Comparison of ENCODE assay signal across 8 mouse cellular contexts in the genomic region with DNA sequence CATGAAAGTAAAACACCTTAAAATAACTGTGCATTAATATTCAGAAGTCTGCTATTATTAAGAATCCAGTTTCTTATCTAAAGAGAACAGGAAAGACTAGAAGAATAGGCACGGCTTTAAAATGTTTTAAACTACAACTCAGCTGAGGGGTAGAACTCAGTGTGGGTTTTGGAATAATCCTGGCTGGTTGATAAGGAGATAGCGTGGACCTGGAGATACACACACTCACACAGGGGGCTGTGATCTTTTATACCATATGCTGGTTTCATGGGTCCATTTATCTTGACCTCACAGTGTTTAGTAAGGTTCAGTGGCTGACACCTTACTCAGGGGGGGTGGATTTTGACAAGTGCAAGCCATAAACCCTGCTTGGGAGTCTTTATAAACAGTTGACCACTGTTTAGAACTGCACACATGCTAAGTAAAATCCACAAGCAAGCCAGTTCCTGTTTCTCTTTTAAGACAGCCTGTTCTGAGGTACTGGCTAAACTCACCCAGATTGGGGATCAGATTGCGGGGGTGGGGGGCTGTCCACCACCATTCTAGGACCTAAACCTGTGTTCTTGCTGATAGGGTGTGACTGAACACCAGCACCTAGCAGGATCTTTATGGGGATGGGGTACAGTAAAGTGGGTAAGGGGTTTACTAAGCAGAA. TPM values are rescaled to one million over a fixed set of nuclear protein-coding genes. Genes with fewer than 3 reads are reported as not detected.
DNase-seq lines count a peak whose midpoint lies in the region; ATAC-seq and TF ChIP-seq lines count a peak whose summit lies in the region.

No protein-coding gene starts in this region.

- peaks cover 38% of the 10 kb centered on the region for H3K36me3 ChIP-seq in heart, embryonic 14.5 days (ENCODE audit: control insufficient read depth, insufficient read depth, low read length)
- H3K36me3 ChIP-seq in G1E (replicated peaks) = peaks cover 42% of the 10 kb centered on the region
- H3K36me3 ChIP-seq in hindbrain, embryonic 13.5 days = peaks cover 21% of the 10 kb centered on the region
- H3K36me3 ChIP-seq in midbrain, embryonic 12.5 days = peaks cover 11% of the 10 kb centered on the region; the same call in 1 of the 2 replicates

- WGBS in heart, embryonic 14.5 days = 37% methylated on average over 3 of the region's 3 CpGs
- 54% methylated on average over 3 of the region's 3 CpGs for WGBS in hindbrain, embryonic 13.5 days
- 59% methylated on average over 3 of the region's 3 CpGs for WGBS in midbrain, embryonic 12.5 days

- intact Hi-C loops in heart, postnatal 10 days (cut with DNase I) = loop anchor here (2.0 to 5.0 kb wide), 2 partner anchors 65 to 172 kb away; partner anchors contain the start of gene Tmem82

- no peak for DNase-seq in heart, postnatal 10 days
- DNase-seq in G1E (ENCODE audit: low spot score) = no peak
- no peak for DNase-seq in ovary, postnatal 36 days (ENCODE audit: low spot score)
- DNase-seq in ovary, postnatal 14 days (ENCODE audit: low spot score) = no peak
- no peak for DNase-seq in left cerebral cortex, adult 8-10 months (ENCODE audit: low spot score in 2 of 2)

- TF ChIP-seq CTCF in G1E (IDR thresholded peaks at IDR 0.05; ENCODE audit: low read depth, low read length) = no peak

- peak overlapping the region; percentile 46 to 78; a peak in 2 of 4 replicates for H3K27ac ChIP-seq in heart, embryonic 14.5 days (replicated peaks in 1 of 2; ENCODE audit: control insufficient read depth in 1 of 2, insufficient read depth in 1 of 2, low read depth in 2 of 2, low read length in 2 of 2)
- H3K27ac ChIP-seq in hindbrain, embryonic 13.5 days = peak overlapping the region; percentile 89
- no peak overlapping the region for H3K27ac ChIP-seq in midbrain, embryonic 12.5 days (replicated peaks)

- H3K9me3 ChIP-seq in heart, embryonic 14.5 days (ENCODE audit: control insufficient read depth, low read length) = no peaks in the 10 kb centered on the region
- H3K9me3 ChIP-seq in G1E (replicated peaks) = no peaks in the 10 kb centered on the region
- H3K9me3 ChIP-seq in hindbrain, embryonic 13.5 days = no peaks in the 10 kb centered on the region
- no peaks in the 10 kb centered on the region for H3K9me3 ChIP-seq in midbrain, embryonic 12.5 days

- H3K9ac ChIP-seq in heart, embryonic 14.5 days (ENCODE audit: low read length) = peak overlapping the region; percentile 95
- H3K9ac ChIP-seq in hindbrain, embryonic 13.5 days = peak overlapping the region; percentile 95
- peak overlapping the region; percentile 97 for H3K9ac ChIP-seq in midbrain, embryonic 12.5 days (replicated peaks)

- no peaks in the 10 kb centered on the region for H3K27me3 ChIP-seq in heart, embryonic 14.5 days (ENCODE audit: control insufficient read depth, insufficient read depth, low read length)
- H3K27me3 ChIP-seq in G1E (ENCODE audit: insufficient read depth, low read length) = no peaks in the 10 kb centered on the region
- H3K27me3 ChIP-seq in hindbrain, embryonic 13.5 days = no peaks in the 10 kb centered on the region
- no peaks in the 10 kb centered on the region for H3K27me3 ChIP-seq in midbrain, embryonic 12.5 days

- peak overlapping the region; percentile 80 to 98 for H3K4me3 ChIP-seq in heart, embryonic 14.5 days (ENCODE audit: control insufficient read depth in 1 of 2, insufficient read depth in 1 of 2, low read depth in 1 of 2, low read length in 2 of 2)
- H3K4me3 ChIP-seq in G1E (ENCODE audit: low read depth, low read length) = peak overlapping the region; percentile 88
- peak overlapping the region; percentile 94 for H3K4me3 ChIP-seq in hindbrain, embryonic 13.5 days
- H3K4me3 ChIP-seq in midbrain, embryonic 12.5 days = peak overlapping the region; percentile 93

- no peak for ATAC-seq in heart, embryonic 14.5 days (ENCODE audit: insufficient number of reproducible peaks, insufficient read depth, low FRiP score, low read depth)
- 0 out of 2 replicates have a peak, but pooled peaks have one; percentile 1 for ATAC-seq in G1E (ENCODE audit: extremely low read depth, insufficient number of reproducible peaks, low FRiP score, poor library complexity, severe bottlenecking)
- ATAC-seq in hindbrain, embryonic 13.5 days (ENCODE audit: low FRiP score) = no peak
- ATAC-seq in midbrain, embryonic 12.5 days (ENCODE audit: low FRiP score, low read depth) = no peak

- peak overlapping the region; percentile 76 for H3K4me2 ChIP-seq in heart, embryonic 14.5 days (ENCODE audit: low read length)
- peak overlapping the region; percentile 85 for H3K4me2 ChIP-seq in hindbrain, embryonic 13.5 days
- peak overlapping the region; percentile 85 for H3K4me2 ChIP-seq in midbrain, embryonic 12.5 days (replicated peaks)

- peaks cover 6 to 12% of the 10 kb centered on the region in 2 experiments for H3K4me1 ChIP-seq in heart, embryonic 14.5 days (ENCODE audit: control insufficient read depth in 2 of 2, insufficient read depth in 2 of 2, low read length in 2 of 2)
- peaks cover 42% of the 10 kb centered on the region for H3K4me1 ChIP-seq in G1E (ENCODE audit: insufficient read depth, low read depth, low read length)
- peaks cover 20% of the 10 kb centered on the region for H3K4me1 ChIP-seq in hindbrain, embryonic 13.5 days (replicated peaks)
- H3K4me1 ChIP-seq in midbrain, embryonic 12.5 days = peaks cover 11% of the 10 kb centered on the region

RNA-seq across cellular contexts. Expression of gene Dnajc16, which starts 1.0 kb away (rescaled TPM):
- polyA plus RNA-seq in heart, embryonic 14.5 days (2014; fragmentation: Nextera tagmentation; extraction: Ambion mirVana) = 3.6 and 4.4 TPM in 2 replicates
- total RNA-seq in heart, postnatal 10 days (2021) = 10 to 100 TPM; 17.6 to 18.0 TPM
- total RNA-seq in G1E (2014; fragmentation: Nextera tagmentation) (9.9 and 12.1 TPM in 2 replicates), G1E (2017) (10.6 and 11.9 TPM in 2 replicates)
- 2.7 and 2.9 TPM in 2 replicates for polyA plus RNA-seq in G1E (2012)
- 6.5 and 6.6 TPM in 2 replicates for polyA plus RNA-seq in hindbrain, embryonic 13.5 days (2015; fragmentation: Nextera tagmentation; extraction: Ambion mirVana)
- 6.7 and 6.8 TPM in 2 replicates for polyA plus RNA-seq in midbrain, embryonic 12.5 days (2016; fragmentation: Nextera tagmentation; extraction: Ambion mirVana)
- 10 to 100 TPM; 42.6 to 43.8 (median 42.8) TPM for total RNA-seq in left cerebral cortex, adult 8-10 months (2022)

RNA-seq across cellular contexts. Expression of gene Casp9, which starts 3.7 kb away (rescaled TPM):
- polyA plus RNA-seq in heart, embryonic 14.5 days (2014; fragmentation: Nextera tagmentation; extraction: Ambion mirVana) = 15.2 and 15.4 TPM in 2 replicates
- total RNA-seq in heart, postnatal 10 days (2021) = 10 to 100 TPM; 10.5 to 12.4 TPM
- total RNA-seq in G1E (2014; fragmentation: Nextera tagmentation) (16.3 and 18.7 TPM in 2 replicates), G1E (2017) (25.7 and 30.1 TPM in 2 replicates)
- polyA plus RNA-seq in G1E (2012) = 21.7 and 26.1 TPM in 2 replicates
- polyA plus RNA-seq in hindbrain, embryonic 13.5 days (2015; fragmentation: Nextera tagmentation; extraction: Ambion mirVana) = 20.2 and 21.6 TPM in 2 replicates
- 24.9 and 27.0 TPM in 2 replicates for polyA plus RNA-seq in midbrain, embryonic 12.5 days (2016; fragmentation: Nextera tagmentation; extraction: Ambion mirVana)
- total RNA-seq in left cerebral cortex, adult 8-10 months (2022) = 10 to 100 TPM; 23.3 to 30.5 (median 25.5) TPM

RNA-seq across cellular contexts. Expression of gene Cela2a, which starts 36.3 kb away (rescaled TPM):
- polyA plus RNA-seq in heart, embryonic 14.5 days (2014; fragmentation: Nextera tagmentation; extraction: Ambion mirVana) = not detected in 2 replicates
- total RNA-seq in heart, postnatal 10 days (2021) = under 1 TPM in 1 of 2 experiments, not detected in 1; 0.87 TPM
- total RNA-seq in G1E (2014; fragmentation: Nextera tagmentation) (not detected in 2 replicates), G1E (2017) (not detected in 2 replicates)
- not detected in 2 replicates for polyA plus RNA-seq in G1E (2012)
- polyA plus RNA-seq in hindbrain, embryonic 13.5 days (2015; fragmentation: Nextera tagmentation; extraction: Ambion mirVana) = not detected in 2 replicates
- not detected in 2 replicates for polyA plus RNA-seq in midbrain, embryonic 12.5 days (2016; fragmentation: Nextera tagmentation; extraction: Ambion mirVana)
- total RNA-seq in left cerebral cortex, adult 8-10 months (2022) = not detected

RNA-seq across cellular contexts. Expression of gene Agmat, which starts 43.2 kb away (rescaled TPM):
- 1.1 and 1.4 TPM in 2 replicates for polyA plus RNA-seq in heart, embryonic 14.5 days (2014; fragmentation: Nextera tagmentation; extraction: Ambion mirVana)
- total RNA-seq in heart, postnatal 10 days (2021) = under 1 TPM; 0.48 to 0.79 TPM
- not detected in 2 replicates for total RNA-seq in G1E (2014; fragmentation: Nextera tagmentation)
- total RNA-seq in G1E (2017) = 0.05 TPM in 1 of 2 replicates, not detected in the other
- polyA plus RNA-seq in G1E (2012) = 0.04 TPM in 1 of 2 replicates, not detected in the other
- not detected in 2 replicates for polyA plus RNA-seq in hindbrain, embryonic 13.5 days (2015; fragmentation: Nextera tagmentation; extraction: Ambion mirVana)
- not detected in 2 replicates for polyA plus RNA-seq in midbrain, embryonic 12.5 days (2016; fragmentation: Nextera tagmentation; extraction: Ambion mirVana)
- total RNA-seq in left cerebral cortex, adult 8-10 months (2022) = 1 to 10 TPM; 1.2 to 3.1 (median 1.8) TPM

RNA-seq across cellular contexts. Expression of gene Ctrc, which starts 56.5 kb away (rescaled TPM):
- polyA plus RNA-seq in heart, embryonic 14.5 days (2014; fragmentation: Nextera tagmentation; extraction: Ambion mirVana) = not detected in 2 replicates
- not detected for total RNA-seq in heart, postnatal 10 days (2021)
- not detected in 2 replicates for total RNA-seq in G1E (2014; fragmentation: Nextera tagmentation)
- not detected in 2 replicates for total RNA-seq in G1E (2017)
- polyA plus RNA-seq in G1E (2012) = not detected in 2 replicates
- polyA plus RNA-seq in hindbrain, embryonic 13.5 days (2015; fragmentation: Nextera tagmentation; extraction: Ambion mirVana) = not detected in 2 replicates
- polyA plus RNA-seq in midbrain, embryonic 12.5 days (2016; fragmentation: Nextera tagmentation; extraction: Ambion mirVana) = not detected in 2 replicates
- not detected for total RNA-seq in left cerebral cortex, adult 8-10 months (2022)
